Mouse (Mus musculus): ENCODE measurements around the gene Iqcj.

- TF ChIP-seq POLR2A (IDR thresholded peaks at IDR 0.05; ENCODE audit: insufficient read length, low read depth) (no peak), MYOG (IDR thresholded peaks at IDR 0.05; ENCODE audit: control insufficient read depth in 1 of 3, insufficient read depth in 1 of 3, insufficient read length in 2 of 3, low read depth in 2 of 3) (no peak), TCF3 (IDR thresholded peaks at IDR 0.05; ENCODE audit: insufficient read length, low read depth) (no peak), E2F4 (IDR thresholded peaks at IDR 0.05; ENCODE audit: insufficient read depth) (no peak), CEBPB (IDR thresholded peaks at IDR 0.05; ENCODE audit: insufficient read depth, poor library complexity, severe bottlenecking) (no peak), USF1 (IDR thresholded peaks at IDR 0.05; ENCODE audit: low read depth) (no peak), MYOD1 (IDR thresholded peaks at IDR 0.05; ENCODE audit: control insufficient read depth in 1 of 3, insufficient read length in 2 of 3, low read depth in 2 of 3) (no peak), MAX (IDR thresholded peaks at IDR 0.05; ENCODE audit: low read depth) (no peak), TCF12 (IDR thresholded peaks at IDR 0.05; ENCODE audit: insufficient read depth, poor library complexity, severe bottlenecking) (no peak)
These were observed 185.4 kb downstream of the Iqcj start for GRCm38 (mm10) chr3:68077406-68077805.

Measured in myocyte (in vitro differentiated cells).